Mouse (Mus musculus) cerebellum, adult 9-11 months (tissue): ENCODE results near the gene Polr1e.
"Not testable (repeated sequence)": the region's sequence is repeated elsewhere in the genome, so short reads cannot be mapped to it uniquely, and the experiment has no call there.

Experiments used
- DNase-seq: peaks from one replicate; pipeline ENCODE4 v3.0.0; 2022

Gene Polr1e

DNA sequence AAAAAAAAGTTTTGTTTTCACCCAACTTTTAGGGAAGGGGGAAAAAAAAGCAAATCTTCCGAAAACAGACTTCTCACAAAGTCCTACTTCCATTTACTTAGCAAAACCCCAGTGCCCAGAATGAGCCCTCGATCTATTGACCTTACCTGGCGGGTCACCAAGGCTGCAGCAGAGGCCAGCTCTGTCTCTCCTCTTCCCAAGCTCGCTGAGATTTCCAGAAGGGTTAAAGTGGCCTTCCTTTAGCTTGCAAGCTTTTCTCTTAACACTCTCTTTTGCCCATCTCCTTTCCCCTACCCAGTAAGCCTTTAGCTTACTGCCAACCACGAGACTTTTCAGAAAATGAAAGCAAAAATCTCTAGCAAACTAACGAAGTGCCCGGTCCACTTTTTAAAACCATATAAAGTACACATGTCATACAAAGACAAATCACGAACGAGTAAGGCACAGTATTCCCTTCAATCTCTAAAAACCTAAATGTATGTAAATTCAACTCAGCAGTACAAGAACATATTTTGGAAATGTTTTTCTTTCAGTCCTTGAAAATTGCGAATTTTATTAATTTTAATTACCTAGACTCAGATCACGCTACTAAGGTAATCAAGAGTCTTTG, 7.5 kb upstream of the Polr1e start:
- peak; percentile 52 for DNase-seq

DNA sequence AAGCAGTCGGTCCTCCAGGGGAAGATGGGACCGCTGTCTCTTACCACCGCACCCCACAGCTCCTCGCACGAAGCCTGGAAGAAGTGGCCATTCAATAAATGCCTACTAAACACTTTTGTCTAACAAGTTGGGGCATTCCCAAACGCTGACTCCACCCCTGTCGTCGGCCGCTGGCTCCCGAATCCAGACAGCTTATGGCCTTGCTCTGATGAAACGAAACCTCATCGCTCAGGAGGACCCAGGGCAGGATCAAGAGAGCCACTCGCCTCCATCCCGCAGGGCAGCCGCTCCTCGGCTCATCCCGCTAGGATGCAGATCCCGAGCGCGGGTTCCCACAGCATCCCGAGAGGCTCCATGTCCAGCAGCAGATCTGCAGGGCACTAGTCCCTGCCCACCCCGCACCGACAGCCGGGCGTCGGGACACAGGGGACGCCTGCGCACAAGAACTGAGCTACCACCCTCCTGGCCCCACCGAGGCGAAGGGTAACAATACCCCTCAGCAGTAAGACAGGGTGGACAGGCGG, 6.7 kb upstream of the Polr1e start:
- no peak for DNase-seq

DNA sequence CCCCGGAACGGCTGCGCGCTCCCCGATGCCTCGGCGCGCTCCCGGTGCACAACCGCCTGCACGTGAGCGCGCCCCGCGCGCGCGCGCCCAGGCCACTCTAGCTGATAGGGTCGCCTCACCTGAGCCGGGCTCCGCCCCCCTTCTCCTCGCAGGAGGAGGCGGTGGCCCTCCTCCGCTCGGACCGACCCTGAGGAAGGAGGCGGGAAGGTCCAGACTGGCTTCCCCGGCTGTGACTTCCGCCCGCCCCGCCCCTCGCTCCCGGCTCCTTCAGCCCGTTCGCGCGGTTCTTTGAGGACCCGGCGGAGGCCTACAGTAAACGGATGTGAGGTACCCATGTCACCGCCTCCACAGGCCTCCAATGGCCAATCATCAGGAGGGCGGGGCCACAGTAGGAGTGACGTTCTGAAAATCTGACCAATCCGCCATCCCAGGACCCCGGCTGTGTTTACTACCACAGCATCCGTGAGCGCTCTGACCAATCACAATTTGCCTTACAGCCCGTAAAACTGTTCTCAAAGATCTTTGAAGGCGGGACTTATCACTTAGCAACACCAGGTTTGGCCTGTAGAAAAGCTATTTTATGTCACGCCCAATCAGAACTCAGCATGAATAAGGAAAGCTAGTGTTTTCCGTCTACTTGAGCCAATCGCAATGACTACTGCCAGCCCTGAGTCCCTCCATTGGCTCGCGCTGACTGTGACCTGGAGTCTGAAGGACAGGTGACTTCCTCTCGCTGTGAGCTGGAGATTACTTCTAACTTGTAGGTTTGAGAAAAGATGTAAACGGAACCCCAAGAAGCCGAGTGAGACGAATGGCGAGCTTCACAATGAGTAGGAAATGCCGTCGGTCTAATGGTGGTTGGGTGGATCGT, 6.0 kb upstream of the Polr1e start, which contains the start of gene Zbtb5:
TSS of gene Zbtb5 (minus strand) at position 308 of the 871 bp plus-strand sequence.
- peak; percentile 100 for DNase-seq

DNA sequence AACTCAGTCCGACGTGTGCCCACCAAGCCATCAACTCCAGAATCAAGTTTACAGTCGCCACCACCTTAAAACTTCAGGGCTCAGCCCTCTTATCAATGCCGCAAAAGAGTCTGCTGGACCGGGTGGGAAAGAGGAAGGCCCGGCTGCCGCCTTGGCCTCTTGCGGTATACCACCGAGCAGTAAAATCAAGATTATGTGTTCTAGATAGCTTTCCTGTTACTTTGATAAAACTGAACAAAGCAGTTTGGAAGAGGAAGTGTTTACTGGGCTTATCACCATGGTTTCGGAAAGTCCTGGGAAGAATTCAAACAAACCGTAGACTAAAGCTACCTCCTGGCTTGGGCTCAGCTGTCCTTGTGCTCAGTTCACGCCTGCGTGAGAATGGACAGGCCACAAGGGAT, 5.4 kb upstream of the Polr1e start:
- no peak for DNase-seq

DNA sequence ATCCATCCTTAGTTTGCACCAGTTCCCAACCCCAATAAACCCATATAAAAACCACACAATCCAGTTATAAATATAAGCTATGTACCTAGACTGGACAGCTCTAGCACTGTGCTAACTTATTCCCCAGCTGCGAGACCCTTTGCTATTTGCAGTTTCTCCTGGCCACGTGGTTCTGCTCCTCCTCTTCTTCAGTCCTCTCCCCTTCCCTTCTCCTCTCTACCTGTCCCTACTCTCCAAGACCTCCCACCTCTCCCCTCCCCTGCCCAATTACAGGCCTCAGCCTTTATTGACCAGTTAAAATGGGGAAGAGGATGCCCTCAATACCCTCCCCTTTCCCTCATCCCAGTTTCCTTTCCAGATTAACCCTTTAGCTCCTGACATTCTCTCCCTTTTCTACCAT, 4.8 kb upstream of the Polr1e start:
- peak; percentile 48 for DNase-seq

DNA sequence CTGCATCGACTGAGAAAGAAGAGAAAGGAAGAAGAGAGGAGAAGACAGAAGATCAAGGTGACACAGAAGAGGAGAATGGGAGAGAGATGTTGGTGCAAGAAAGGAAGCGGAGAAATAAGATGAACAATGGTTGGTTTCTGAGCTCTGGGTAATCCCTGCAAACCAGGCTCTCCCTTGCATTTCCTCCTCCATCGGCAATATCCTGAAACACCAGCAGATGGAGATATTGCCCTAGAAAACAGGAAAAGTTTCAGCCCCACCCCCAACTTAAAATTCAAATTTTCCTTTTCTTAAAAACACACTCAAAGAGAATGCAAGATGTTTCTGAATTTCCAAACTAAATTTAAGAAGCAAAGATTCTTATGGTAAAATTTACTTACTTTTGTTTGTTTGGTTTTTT, 2.8 kb upstream of the Polr1e start:
- peak; percentile 48 for DNase-seq

DNA sequence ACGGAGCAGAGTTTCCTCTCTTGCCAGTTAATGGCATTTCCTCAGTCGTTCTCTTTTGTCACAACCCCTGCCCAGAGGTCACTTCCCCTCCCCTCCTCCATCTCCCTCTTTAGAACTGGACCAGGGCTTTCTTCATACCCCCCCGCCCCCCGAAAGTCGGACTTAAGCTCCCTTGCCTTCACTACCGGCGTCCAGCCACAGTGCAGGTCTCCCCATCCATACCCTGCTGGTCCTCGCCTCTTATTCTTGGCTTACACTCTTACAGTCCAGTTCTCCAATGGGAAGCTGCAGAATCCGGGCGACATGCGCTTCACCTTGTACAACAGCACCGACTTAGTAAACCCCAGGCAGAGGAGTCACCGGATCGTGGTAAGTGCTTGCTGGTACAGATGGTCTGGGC, 626 bp downstream of the Polr1e start:
- no peak for DNase-seq

DNA sequence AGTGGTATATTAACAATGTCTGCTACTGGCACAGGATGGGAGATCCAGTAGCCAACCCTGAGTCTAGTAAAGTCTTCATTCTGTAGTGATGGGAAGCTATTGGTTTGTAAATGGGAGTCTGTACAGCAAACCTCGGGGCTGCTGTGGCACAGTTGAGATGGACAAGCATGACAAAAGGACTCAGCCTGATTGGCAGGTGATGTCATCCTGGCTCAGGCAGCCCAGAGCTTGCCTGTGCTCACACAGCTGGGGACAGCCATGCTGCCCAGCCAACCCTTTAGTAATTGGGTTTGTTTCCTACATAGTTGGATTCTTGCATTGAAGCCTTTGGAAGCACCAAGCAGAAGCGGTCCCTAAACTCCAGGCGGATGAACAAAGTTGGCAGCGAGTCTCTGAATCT, 8.1 kb downstream of the Polr1e start:
- no peak for DNase-seq

DNA sequence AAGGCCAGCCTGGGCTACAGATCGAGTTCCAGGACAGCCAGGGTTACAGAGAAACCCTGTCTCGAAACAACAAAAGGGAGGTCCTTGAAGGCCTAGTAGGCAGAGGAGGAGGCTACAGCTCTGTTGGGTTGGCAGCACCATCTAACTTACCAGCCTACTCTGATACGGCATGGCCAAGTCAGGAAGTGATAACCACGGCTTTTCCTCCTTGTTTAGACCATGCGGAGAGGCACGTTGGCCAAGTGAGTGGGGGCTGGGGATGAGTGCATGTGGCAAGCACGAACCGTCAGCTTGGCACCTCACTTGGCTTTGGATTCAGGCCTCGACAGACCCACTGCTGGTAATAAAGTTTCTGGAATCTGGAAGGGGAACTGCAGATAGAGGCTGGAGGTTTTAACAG, 14.2 kb downstream of the Polr1e start:
- DNase-seq = no peak

DNA sequence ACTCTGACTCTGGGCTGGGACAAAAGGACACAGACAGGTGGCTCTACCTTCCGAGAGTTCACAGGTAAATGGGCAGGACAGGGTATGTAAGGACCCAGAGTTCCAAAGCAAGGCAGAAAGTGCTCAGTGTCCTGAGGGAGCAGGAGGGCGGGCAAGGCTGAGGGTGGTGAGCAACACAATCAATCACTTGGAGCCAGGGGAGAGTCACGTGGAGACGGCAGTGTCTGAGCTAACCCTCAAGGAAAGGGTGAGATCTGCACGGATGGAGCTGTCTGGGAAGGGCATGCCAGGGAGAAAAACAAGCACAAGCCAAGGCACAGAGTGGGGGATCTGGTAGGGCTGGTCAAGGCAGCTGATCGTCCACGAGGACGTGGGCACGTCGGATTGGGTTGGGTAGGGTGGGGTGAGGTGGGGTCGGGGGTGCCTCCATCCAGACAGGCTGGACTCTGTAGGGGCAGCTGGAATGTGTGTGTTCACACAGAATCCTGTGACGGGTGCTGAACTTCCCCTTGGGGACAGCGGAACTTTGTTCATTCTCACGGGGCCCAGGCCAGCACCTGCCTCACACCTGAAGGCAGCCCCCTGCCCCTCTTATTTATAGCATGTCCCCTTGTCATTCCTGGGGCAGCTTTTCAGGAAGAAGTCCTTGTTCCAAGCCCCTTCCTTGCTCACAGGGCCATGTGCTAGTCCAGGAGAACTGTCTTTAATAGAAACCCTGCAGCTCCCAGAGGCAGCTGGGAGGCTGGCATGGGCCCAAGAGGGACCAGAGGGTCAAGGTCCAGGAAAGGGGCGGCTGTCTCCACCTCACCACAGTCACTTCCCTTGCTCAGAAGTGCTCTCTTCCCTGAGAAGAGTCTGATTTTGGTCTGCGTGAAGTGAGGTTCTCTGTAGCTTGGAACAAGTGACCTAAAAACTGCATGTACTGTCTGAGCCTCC, 16.6 kb downstream of the Polr1e start:
- DNase-seq = no peak

DNA sequence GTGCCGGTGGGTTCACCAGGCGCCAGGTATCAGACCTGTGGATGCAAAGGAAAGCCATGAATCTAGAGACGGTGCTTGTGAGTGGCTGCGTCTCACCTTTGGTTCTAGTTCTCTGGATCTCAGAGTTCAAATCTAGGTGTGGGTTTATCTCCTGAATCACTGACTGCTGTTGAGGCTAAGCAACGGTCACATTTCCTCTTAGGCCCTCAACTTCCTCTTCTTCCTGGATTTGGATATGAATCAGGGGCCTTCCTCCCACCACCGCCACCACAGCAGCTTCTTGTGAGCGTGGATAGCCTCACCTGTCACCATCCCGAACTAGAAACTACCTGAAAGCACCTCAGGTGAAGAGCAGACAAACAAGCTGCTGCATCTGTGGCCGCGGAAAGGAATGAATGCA, 17.7 kb downstream of the Polr1e start:
- DNase-seq = no peak

DNA sequence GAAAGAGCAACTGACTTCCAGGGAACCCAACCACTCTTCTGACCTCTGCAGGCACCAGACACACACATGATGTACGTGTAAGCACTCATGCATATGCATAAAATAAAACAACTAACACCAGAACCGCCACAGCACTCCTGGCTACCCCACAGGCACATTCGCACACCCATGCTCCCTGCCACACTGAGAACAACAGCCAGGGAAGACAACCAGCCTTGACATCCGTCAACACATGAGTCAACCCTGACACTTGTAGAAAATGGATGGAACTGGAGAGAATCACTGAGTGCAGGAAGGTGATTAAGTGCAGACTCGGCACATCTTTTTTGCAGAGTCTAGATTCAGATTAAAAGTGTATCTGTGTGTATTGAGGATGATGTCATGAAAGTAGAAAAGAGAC, 18.2 kb downstream of the Polr1e start:
- no peak for DNase-seq

DNA sequence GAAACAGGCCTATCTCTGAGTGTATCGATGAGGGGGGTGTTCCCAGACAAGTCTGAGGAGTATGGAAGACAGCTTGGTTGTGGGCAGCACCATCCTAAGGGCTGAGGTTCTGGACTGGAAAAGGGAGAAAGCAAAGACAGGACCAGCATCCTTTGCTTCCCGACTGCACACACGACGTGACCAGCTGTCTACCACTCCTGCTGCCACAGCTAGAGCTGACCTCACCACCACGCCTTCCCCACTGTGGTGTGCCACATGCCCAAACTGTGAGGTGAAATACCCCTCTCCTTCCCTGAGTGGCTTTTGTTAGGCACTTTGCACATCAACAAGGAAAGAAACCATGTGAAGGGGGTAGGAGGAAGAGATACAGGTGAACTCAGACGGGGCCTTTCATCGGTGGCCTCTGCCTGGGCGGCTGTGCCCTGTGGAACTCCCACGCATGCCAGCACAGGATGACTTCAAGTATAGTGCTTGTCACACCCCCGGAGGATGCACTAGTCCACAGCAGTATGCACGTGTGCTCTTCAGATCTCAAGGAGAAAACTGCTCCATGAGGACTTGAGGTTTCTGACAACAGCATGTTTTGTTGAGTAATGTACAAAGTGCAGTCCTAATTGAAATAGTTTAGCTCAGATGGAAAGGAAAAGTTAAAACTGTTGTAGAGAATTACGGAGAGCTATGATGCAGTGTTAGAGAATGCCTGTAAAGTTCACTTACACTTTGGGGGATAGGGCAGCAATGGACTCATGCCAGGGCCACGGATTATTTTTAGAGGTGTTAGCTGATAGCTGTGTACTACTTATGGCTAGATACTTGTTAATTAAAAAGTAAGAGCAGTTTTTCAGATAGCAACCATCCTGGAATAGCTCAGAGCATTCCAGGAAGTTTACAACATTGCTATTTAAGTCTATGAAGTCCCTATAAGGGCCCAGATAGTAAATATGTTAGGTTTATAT, 19.4 kb downstream of the Polr1e start:
- DNase-seq = no peak

DNA sequence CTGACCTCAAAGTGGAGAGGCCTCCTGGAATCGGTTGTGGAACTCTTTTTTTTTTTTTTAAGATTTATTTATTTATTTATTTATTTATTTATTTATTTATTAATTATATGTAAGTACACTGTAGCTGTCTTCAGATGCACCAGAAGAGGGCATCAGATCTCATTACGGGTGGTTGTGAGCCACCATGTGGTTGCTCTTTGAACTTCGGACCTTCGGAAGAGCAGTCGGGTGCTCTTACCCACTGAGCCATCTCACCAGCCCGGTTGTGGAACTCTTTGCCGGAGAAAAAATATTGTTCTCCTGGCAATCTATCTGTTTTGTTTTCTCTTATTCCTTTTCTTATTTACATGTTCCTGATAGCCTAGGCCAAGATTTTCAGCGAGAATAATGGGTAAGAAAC, 20.5 kb downstream of the Polr1e start:
- not testable (repeated sequence) for DNase-seq

DNA sequence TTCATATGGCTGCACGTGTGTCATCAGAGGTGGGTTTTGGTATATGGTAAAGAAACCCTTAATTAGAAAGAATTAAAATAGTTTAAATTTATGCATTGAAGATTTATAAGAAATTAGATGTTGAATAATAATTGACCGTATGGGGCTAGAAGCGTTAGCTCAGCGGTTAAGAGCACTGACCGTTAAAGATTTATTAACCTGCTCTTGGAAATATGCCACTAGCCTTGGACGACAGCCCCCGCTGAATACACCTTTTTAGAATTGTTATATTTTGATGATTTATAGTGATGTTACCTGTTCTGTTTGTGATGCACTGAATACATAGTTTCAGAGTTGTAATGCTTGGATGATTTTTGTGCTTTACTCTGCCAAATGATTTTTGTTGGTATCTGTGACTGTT, 21.2 kb downstream of the Polr1e start:
- not testable (repeated sequence) for DNase-seq

DNA sequence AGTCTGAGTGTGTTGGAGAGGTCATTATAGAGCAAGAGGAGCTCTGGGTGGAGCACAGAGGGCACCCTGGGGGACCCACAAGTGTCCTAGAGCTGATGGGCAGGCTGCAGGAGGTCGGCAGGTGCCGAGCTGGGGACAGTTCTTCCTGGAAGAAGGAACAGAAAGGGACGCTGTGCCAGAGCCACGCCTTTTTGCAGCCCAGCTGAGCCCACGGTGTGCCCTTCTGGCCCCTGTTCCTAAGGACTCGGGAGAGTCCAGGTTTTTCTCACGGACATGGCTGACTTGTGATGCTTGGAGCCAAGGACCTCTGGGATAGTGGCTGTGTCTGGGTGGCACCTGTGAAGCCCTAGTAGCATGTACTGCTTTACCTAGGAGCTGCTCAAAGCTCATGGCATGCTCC, 22.4 kb downstream of the Polr1e start:
- DNase-seq = no peak

DNA sequence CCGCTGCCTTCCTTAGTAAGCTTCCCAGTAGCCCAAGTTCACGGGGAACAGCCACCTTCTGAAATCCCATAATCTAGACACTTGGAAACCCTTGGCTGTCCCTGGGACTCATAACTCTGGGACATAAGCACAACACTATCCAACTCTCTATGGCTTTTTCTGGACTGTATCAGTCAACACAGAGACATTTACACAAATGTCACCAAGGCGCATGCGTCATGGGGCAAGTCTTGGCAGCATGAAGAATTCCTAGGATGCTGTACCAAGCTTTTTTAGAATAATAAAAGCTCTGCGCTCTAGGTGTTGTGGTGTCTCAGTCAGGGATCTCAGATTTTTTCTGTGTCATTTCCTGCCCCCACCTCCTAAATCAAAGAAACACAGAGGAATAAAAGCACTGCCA, 28.3 kb downstream of the Polr1e start:
- no peak for DNase-seq

DNA sequence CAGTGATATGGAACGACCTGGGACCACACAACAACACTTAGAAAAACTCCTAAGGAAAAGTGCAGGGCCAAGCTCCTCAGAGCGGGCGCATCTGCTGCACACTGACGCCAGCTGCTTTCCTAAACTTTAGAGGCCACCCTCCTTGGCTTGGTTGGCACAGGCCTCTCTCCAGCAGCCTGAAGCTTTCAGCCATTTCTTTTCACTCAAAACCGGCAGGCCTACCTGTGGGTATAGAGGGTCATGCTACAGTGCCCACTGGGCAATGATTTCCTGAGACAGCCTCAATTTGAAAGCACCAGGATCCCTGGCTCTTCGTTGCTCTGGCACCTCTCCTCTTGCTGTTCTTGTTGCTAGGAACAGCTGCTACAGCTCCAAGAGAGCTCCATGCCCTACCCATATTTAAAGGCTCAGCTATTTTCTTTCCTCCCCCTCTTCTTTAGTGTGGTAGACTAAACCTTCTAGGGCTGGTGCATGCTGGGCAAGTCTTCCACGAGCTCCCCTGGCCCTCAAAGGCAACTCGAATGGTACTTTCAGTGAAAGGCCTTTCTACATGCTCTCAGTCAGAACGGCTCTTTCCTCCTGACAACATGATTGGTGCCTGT, 29.0 kb downstream of the Polr1e start:
- DNase-seq = no peak

DNA sequence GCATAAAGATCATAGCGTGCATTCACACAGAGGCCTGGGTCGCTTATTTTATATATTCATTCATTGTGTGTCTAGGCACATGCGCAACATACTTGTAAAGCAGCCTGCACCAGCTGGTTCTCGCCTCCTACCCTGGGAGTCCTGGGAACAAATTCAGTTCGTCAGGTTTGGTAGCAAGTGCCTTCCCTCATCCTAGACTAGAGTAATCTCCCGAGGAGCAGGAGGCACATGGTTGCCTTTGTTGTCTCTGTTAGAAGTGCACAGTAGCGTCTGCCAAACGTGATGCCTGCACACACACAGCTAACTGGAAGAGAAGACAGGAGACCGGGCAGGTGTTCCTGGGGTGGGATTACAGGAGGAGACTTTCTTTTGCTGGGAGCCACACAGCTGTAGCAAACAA, 29.6 kb downstream of the Polr1e start:
- no peak for DNase-seq

DNA sequence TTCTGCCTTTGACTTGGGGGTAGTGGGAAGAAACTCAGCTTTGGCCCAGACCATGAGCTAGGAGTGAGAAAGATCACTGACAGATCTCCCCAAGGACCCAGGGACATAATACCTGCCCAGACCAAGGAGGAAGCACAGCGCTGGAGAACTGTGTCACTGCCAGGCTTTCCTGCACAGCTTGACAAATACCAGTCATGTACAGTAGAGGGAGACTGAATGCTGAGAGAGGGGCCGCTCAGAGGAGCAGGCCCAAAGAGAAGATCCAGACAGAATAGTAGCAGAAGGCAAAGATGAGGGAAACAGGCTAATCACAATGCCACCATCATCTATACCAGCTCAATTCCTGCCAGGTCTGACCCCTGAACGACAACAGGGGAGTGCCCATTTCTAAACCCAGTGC, 36.5 kb downstream of the Polr1e start:
- DNase-seq = peak; percentile 20

DNA sequence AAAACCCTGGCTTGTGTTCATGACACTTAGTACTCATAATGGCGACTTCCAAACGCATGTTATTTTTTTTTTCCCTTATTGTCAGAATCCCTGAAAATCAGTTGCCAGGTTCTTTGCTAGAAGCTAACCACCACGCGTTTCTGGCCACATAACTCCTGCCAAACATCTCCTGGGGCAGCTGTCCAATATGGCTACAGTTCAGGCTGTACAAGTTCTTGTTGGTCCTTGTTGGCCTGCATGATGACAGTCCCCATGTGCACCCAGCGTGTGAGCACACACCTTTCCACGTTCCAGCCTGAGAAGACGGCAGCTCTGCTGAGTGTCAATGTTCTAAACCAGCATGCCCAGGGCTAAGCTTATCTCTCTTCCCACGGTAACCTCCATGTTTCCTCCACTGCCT, 37.1 kb downstream of the Polr1e start:
- DNase-seq = peak; percentile 38

DNA sequence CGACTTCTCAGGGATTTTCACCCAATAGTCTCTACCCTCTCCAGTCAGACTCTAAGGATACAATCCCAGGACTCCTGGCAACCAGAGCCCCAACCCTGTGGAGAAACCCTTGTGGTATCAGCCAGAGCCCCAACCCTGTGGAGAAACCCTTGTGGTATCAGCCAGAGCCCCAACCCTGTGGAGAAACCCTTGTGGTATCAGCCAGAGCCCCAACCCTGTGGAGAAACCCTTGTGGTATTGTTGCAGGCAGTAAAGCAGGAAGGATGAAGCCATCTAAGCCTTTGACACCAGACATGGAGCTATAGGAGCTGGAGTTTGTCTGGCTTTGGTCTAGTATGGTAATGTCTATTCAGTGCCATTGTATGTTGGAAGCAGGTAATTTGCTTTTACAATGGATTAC, 45.5 kb downstream of the Polr1e start:
- not testable (repeated sequence) for DNase-seq
